Mouse (Mus musculus): ENCODE measurements around the gene Coq6. TPM values are rescaled to one million over a fixed set of nuclear protein-coding genes. Genes with fewer than 3 reads are reported as not detected.

Gene Coq6
- polyA plus RNA-seq, 1 experiment from 2014 or later: 46.0 TPM

- DNase-seq (ENCODE audit: low spot score) (peak; percentile 86), ATAC-seq (ENCODE audit: insufficient number of reproducible peaks, low FRiP score, low TSS enrichment, low read depth) (peak; percentile 82; the same call in 1 of the 2 replicates)
- H3K27ac ChIP-seq (replicated peaks; ENCODE audit: low read depth, low read length): no peak within 1 kb of the TSS
Measured at GRCm38 (mm10) chr12:84416834-84417604, 55.6 kb downstream of the Coq6 start, which contains the start of gene Rnf113a2. Rnf113a2 (plus strand) TSS chr12:84417196.

GRCm38 (mm10) chr12:84417605-84417922 is 56.1 kb downstream of the Coq6 start:
- 34% methylated on average over 18 of the region's 18 CpGs for WGBS
- Histone ChIP-seq H3K4me1 (ENCODE audit: control insufficient read depth, insufficient read depth, low read length) (no peaks in the 10 kb centered on the region), H3K27me3 (ENCODE audit: control insufficient read depth, insufficient read depth, low read length) (no peaks in the 10 kb centered on the region), H3K27ac (replicated peaks; ENCODE audit: low read depth, low read length) (no peak overlapping the region), H3K4me3 (ENCODE audit: low read depth, low read length) (peak overlapping the region; percentile 50), H3K36me3 (ENCODE audit: control insufficient read depth, insufficient read depth, low read length) (no peaks in the 10 kb centered on the region), H3K4me2 (ENCODE audit: low read depth, severe bottlenecking) (peak overlapping the region; percentile 66), H3K9ac (ENCODE audit: low read length) (peak overlapping the region; percentile 70), H3K9me3 (ENCODE audit: control insufficient read depth, low read length) (no peaks in the 10 kb centered on the region; the same call in 1 of the 2 replicates)
- DNase-seq (ENCODE audit: low spot score) (no peak), ATAC-seq (ENCODE audit: insufficient number of reproducible peaks, low FRiP score, low TSS enrichment, low read depth) (no peak)

More at GRCm38 (mm10) chr12:84416834-84417604, 55.6 kb downstream of the Coq6 start, which contains the start of gene Rnf113a2:
- H3K36me3 ChIP-seq (ENCODE audit: control insufficient read depth, insufficient read depth, low read length): no peaks in the 10 kb centered on the region
- WGBS: 3% methylated on average over 50 of the region's 50 CpGs
- no peaks in the 10 kb centered on the region for H3K27me3 ChIP-seq (ENCODE audit: control insufficient read depth, insufficient read depth, low read length)
- H3K4me1 ChIP-seq (ENCODE audit: control insufficient read depth, insufficient read depth, low read length): no peaks in the 10 kb centered on the region
- no peaks in the 10 kb centered on the region; the same call in 1 of the 2 replicates for H3K9me3 ChIP-seq (ENCODE audit: control insufficient read depth, low read length)
- peak within 1 kb of the TSS; percentile 66 for H3K4me2 ChIP-seq (ENCODE audit: low read depth, severe bottlenecking)
- H3K9ac ChIP-seq (ENCODE audit: low read length): peak within 1 kb of the TSS; percentile 70
- H3K4me3 ChIP-seq (ENCODE audit: low read depth, low read length): peak within 1 kb of the TSS; percentile 50

Other genes with a start within 250 kb of the Coq6 start
- 6.1 TPM in 2 replicates for gene Dnal1, start 247.3 kb upstream of the Coq6 start, polyA plus RNA-seq (2014; fragmentation: Nextera tagmentation; extraction: Ambion mirVana)
- gene Pnma1, start 213.2 kb upstream of the Coq6 start, polyA plus RNA-seq (2014; fragmentation: Nextera tagmentation; extraction: Ambion mirVana): 0.70 and 0.99 TPM in 2 replicates
- 6.1 and 6.6 TPM in 2 replicates for gene Elmsan1, start 142.8 kb upstream of the Coq6 start, polyA plus RNA-seq (2014; fragmentation: Nextera tagmentation; extraction: Ambion mirVana)
- 11.5 and 14.0 TPM in 2 replicates for gene Ptgr2, start 76.4 kb upstream of the Coq6 start, polyA plus RNA-seq (2014; fragmentation: Nextera tagmentation; extraction: Ambion mirVana)
- 111 and 125 TPM in 2 replicates for gene Zfp410, start 44.8 kb upstream of the Coq6 start, polyA plus RNA-seq (2014; fragmentation: Nextera tagmentation; extraction: Ambion mirVana)
- 3.3 and 4.0 TPM in 2 replicates for gene Fam161b, start 176 bp downstream of the Coq6 start, polyA plus RNA-seq (2014; fragmentation: Nextera tagmentation; extraction: Ambion mirVana)
- gene Entpd5, start 47.4 kb downstream of the Coq6 start, polyA plus RNA-seq (2014; fragmentation: Nextera tagmentation; extraction: Ambion mirVana): 8.6 and 9.7 TPM in 2 replicates
- 0.48 and 0.61 TPM in 2 replicates for gene Bbof1, start 47.4 kb downstream of the Coq6 start, polyA plus RNA-seq (2014; fragmentation: Nextera tagmentation; extraction: Ambion mirVana)
- gene Rnf113a2, start 55.5 kb downstream of the Coq6 start, polyA plus RNA-seq (2014; fragmentation: Nextera tagmentation; extraction: Ambion mirVana): 27.9 and 30.7 TPM in 2 replicates
- 23.6 and 24.0 TPM in 2 replicates for gene Aldh6a1, start 89.3 kb downstream of the Coq6 start, polyA plus RNA-seq (2014; fragmentation: Nextera tagmentation; extraction: Ambion mirVana)
- gene Lin52, start 89.8 kb downstream of the Coq6 start, polyA plus RNA-seq (2014; fragmentation: Nextera tagmentation; extraction: Ambion mirVana): 30.6 and 35.6 TPM in 2 replicates
- 0.33 and 0.48 TPM in 2 replicates for gene Vsx2, start 208.1 kb downstream of the Coq6 start, polyA plus RNA-seq (2014; fragmentation: Nextera tagmentation; extraction: Ambion mirVana)